Mouse (Mus musculus): ENCODE measurements around the gene Iqcg.
A peak's percentile ranks its signal among the peaks of the same experiment; 100 is the strongest.

Gene Iqcg

DNA sequence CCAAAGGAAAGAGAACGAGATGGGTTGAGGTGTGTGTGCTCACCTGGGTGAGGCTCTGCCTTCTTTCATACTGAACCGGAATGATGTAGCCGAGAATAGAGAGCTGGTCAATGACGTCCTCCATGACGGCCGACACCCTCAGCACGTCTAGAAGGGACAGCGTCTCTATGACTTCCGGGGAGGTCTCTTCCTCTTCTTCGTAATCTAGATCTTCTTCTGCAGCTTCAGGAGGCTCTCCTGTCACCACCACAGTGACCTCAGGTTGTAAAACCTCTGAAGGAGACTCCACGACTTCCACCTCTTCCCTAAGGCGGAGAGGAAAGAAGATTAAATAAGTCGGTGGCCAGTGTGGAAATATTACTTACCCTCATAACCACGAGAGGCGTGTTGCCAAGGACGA is 6.2 kb downstream of the Iqcg start:
- DNase-seq, result no peak

DNA sequence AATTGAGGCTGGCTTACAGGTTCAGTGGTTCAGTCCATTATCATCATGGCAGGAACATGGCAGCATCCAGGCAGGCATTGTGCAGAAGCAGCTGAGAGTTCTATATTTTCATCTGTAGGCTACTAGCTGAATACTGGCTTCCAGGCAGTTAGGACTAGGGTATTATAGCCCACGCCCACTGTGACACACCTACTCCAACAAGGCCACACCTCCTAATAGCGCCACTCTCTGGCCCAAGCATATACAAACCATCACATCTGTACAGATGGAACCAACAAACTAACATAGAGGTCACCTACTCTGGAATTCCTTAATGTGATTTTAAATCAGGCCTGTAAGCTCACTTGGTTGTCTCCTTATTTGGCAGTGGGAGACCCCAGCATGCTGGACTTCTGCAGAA is 7.3 kb downstream of the Iqcg start:
- no peak for DNase-seq

- DNase-seq, result no peak
Measured at GRCm38 (mm10) chr16:33048004-33048403, 8.0 kb downstream of the Iqcg start.

GRCm38 (mm10) chr16:33043268-33043667 is 12.8 kb downstream of the Iqcg start:
- DNase-seq, result peak in 1 of 2 experiments; percentile 34

DNA sequence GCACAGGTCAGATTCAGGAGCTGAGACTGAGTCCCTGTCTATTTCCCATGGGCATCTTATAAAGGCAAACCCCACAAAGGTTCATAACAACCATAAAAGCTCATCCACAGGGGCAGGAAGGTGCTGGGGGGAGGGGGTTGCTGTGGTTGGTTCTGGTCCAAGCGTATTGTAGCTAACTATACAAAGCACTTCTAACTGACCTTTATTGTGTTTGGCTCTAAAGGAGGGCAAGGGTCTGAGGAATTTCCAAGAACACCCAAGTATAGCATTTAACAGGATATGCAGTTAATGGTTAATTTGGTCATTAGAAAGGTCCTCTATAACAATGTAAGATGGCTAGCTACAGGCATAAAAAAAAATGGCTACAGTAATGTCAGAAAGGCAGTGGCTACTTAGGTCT is 13.3 kb downstream of the Iqcg start:
- DNase-seq, result no peak

- DNase-seq, result no peak
Measured at GRCm38 (mm10) chr16:33036006-33036405, 20.0 kb downstream of the Iqcg start.

DNA sequence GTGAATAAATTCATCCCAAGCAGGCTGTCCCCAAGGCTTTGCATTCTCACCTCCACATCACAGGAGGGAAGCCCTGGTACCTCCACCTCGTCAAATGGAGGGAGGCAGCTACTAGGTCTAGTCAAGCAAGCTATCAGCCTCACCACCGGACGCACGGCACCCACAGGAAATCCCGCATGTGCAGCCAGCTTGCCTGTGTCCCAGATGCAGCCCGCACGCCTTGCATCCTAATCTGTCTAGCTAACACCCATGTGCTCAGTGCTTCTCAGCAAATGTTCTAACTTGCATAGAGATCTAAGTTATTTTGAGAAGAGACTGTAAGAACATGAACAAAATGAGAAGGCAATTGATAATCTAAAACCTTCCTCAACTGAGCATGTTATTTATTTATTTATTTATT is 29.7 kb downstream of the Iqcg start:
- DNase-seq, result peak in 1 of 2 experiments; percentile 35

DNA sequence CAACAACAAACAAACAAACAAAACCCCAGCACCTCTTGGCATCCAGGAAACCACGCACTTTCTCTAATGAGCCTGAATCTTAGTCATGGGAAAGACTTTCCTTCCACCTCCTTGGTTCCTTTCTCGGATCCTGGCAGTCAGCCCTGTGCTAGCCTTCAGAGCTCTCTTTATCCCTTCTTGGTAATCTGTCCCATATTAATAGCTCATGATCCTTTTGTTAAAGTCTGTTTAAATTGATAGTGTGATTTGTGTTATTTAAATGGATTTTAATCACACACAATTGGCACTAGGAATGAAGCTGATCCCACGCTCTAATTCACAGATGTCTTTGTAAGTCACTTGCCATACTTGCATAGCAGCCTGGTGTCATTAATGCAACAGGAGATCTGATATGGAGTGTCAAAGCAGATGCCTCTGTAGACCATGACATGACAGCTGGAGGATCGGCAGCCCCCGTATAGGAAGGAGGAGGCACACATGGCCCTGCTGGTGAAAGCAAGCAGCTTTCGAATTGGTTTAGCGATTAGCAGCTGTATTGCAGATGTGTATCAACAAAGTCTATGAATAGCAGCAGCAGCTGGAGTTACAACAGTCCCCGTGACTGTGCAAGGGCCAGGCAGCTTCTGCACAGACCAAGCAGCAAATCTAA is 31.4 kb downstream of the Iqcg start:
- DNase-seq, result no peak

- DNase-seq, result peak; percentile 77 to 81
Measured at GRCm38 (mm10) chr16:33023750-33024149, 32.3 kb downstream of the Iqcg start.

GRCm38 (mm10) chr16:33021381-33021780 is 34.6 kb downstream of the Iqcg start:
- DNase-seq, result no peak

DNA sequence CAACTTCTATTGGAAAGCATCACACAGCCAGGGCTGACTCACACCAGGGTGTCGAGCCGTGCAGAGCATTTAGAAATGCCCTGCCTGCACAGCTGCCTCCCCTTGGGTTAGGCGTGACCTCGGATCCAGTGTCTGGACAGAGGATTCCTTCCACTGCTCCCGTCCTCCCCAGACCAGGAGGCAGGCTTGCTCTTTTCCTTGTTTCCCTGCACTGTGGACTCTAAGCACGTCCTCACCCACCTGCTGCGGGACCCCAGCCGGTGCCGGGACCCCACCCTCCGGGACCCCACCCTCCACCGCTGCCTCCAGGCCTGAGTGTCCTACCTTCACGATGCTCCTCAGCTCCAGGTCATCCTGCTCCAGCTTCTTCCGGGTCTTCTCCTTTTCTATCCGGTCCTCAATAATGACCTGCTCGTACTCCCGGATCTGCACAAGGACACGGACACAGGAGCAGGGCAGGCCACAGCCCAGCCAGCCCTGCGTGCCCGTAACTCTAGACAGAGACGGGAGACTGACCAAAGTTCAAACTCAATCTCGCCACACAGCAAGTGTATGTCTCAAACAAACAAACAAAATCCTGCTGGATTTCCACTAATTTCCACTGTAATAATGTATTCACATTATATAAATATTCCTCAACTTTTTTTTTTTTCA is 36.8 kb downstream of the Iqcg start:
- no peak for DNase-seq

GRCm38 (mm10) chr16:33017677-33018349 is 38.2 kb downstream of the Iqcg start:
- no peak for DNase-seq

- DNase-seq, result no peak
Measured at GRCm38 (mm10) chr16:33015986-33016385, 40.0 kb downstream of the Iqcg start.

GRCm38 (mm10) chr16:33015396-33015907 is 40.6 kb downstream of the Iqcg start:
- DNase-seq, result no peak

DNA sequence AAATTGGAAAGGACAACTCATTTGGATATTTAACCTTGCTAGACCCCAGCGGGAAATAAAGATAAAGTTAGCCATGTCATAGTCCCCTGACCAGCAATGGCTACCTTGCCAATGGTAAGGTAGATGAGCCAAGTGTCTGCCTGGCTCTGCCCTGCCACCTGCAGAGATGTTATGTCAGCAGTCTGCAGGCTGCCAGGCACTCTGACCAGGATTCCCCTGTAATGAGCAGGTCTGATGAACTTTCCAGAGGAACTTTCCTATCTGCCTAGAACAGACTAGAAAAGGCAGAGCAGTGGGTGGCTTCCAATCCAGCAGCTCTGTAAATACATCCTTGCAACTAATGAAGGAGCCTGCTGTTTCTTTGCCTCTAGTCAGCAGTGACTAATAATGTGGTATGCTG is 41.1 kb downstream of the Iqcg start:
- no peak for DNase-seq

DNA sequence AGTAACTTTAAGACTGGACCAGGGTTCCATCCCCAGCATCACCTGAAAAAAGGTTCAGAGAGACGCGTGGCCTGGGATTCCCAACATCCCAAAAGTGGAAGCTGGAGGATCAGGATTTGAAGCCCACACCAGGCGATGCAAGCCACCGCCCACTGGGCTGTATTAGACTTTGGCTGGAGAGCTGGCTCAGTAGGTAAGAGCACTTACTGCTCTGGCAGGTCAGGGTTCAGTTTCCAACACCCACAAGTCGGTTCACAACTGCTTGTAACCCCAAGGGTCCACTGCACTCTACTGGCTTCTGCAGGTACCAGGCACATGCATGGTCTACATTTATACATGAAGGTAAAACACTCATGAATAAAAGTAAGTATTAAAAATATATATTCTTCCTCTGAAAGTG is 42.2 kb downstream of the Iqcg start:
- no peak for DNase-seq

GRCm38 (mm10) chr16:33010166-33010565 is 45.9 kb downstream of the Iqcg start:
- no peak for DNase-seq

- DNase-seq, result no peak
Measured at GRCm38 (mm10) chr16:33007436-33007835, 48.6 kb downstream of the Iqcg start.

GRCm38 (mm10) chr16:33006888-33007287 is 49.1 kb downstream of the Iqcg start:
- DNase-seq, result no peak

- DNase-seq, result no peak
Measured at GRCm38 (mm10) chr16:33005216-33005615, 50.8 kb downstream of the Iqcg start.

- no peak for DNase-seq
Measured at GRCm38 (mm10) chr16:32992158-32992557, 63.9 kb downstream of the Iqcg start.

DNA sequence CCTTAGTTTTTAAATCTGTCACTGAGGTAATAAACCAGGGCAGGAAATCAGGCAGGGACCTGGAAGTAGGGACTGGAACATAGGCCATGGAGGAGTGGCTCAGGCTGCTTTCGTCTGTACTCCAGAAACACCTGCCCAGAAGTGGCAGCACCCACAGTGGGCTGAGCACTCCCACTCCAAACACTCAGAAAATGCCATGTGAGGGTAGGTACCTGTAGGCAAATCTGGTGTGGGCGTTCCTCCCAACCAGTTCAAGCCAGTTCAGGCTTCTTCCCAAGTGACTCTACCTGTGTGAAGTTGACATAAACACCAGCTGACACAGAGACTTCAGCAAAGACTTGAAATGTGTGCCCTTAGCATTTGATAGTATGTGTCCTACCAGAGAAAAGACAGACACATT is 71.4 kb downstream of the Iqcg start:
- no peak for DNase-seq

DNA sequence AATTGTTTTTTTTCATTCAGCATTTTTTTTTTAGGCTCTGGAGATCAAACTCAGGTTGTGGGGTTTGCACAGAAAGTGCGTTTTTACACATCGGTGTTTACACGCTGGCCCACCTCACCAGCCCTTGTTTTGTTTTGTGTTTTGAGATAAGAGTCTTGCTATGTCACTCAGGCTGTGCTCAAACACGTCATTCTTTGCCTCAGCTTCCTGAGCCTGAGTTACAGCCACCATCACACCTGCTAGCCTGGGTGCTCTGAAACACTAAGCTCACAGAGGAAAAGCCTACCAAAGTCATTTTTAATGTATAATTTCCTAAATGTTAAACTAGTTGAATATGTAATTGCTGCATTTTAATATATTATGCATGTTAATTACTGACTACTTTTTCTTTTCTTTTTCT is 74.6 kb downstream of the Iqcg start:
- no peak for DNase-seq

DNA sequence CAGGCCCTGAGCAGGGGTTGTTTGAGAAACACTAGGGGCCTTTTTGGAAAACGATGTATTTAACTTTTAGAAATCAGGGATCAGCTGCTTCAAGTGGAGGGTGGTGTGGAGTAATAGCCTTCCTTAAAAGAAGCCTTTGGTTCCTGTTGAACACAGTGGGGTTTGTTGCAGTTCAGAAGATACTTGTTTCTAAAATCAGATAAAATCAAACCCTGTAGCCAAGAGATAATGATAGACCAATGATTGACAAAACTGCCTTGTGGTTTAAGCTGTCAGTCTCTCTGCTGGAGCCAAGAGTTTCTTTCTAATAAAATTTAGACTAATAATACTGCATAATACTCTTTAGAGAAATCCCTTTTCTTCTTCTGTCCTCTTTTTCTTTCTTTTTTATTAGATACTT is 75.8 kb downstream of the Iqcg start:
- no peak for DNase-seq

Measured in thymus, postnatal 36 days (tissue).